Mouse (Mus musculus) G1E (cell line): Measurements from ENCODE around the gene Vps72. TPM values are rescaled to one million over a fixed set of nuclear protein-coding genes. Genes with fewer than 3 reads are reported as not detected.
A peak's percentile ranks its signal among the peaks of the same experiment; 100 is the strongest.

Experiments
- ATAC-seq: 2 replicates; pipeline ENCODE4 v1.8.0; 2016; ENCODE audit warnings: mild to moderate bottlenecking; ENCODE audit not compliant: insufficient number of reproducible peaks, poor library complexity, low FRiP score, severe bottlenecking; ENCODE audit errors: extremely low read depth
- DNase-seq: peaks from one replicate; pipeline ENCODE4 v3.0.0; 2012; ENCODE audit warnings: low spot score
- H3K27me3 ChIP-seq: 2 replicates; pipeline ENCODE4 v1.6.1; 2012; ENCODE audit warnings: mild to moderate bottlenecking, low read length, inconsistent platforms; ENCODE audit not compliant: insufficient read depth
- H3K36me3 ChIP-seq: replicated peaks from 2 replicates; pipeline ENCODE3; 2012; ENCODE audit warnings: mild to moderate bottlenecking, inconsistent platforms
- H3K4me1 ChIP-seq: 2 replicates; pipeline ENCODE4 v1.6.1; 2012; ENCODE audit warnings: low read depth, low read length, inconsistent platforms, mixed read lengths; ENCODE audit not compliant: insufficient read depth
- H3K4me3 ChIP-seq: 2 replicates; pipeline ENCODE4 v1.5.1; 2012; ENCODE audit warnings: low read depth, mild to moderate bottlenecking, inconsistent platforms, low read length, moderate library complexity, mixed read lengths
- H3K9me3 ChIP-seq: replicated peaks from 2 replicates; pipeline ENCODE4 v1.6.1; 2012; ENCODE audit warnings: inconsistent platforms
- CTCF ChIP-seq: IDR thresholded peaks from 2 replicates; pipeline ENCODE4 v1.5.1; 2012; ENCODE audit warnings: low read depth, low read length, inconsistent platforms, mixed read lengths
- GATA1 ChIP-seq: IDR thresholded peaks from 2 replicates; pipeline ENCODE4 v1.6.1; 2012; ENCODE audit warnings: borderline replicate concordance, low read length, inconsistent platforms, mixed read lengths
- GATA2 ChIP-seq: IDR thresholded peaks from 2 replicates; pipeline ENCODE4 v1.6.1; 2012; ENCODE audit warnings: low read depth, low read length, inconsistent platforms, borderline replicate concordance
- POLR2AphosphoS5 ChIP-seq: IDR thresholded peaks from 2 replicates; pipeline ENCODE4 v1.6.1; 2012; ENCODE audit warnings: low read depth, low read length, inconsistent platforms; ENCODE audit not compliant: insufficient replicate concordance
- TAL1 ChIP-seq: conservative IDR thresholded peaks from 2 replicates; pipeline ENCODE4 v1.6.1; 2012; ENCODE audit warnings: low read depth, low read length, inconsistent platforms, mixed read lengths
- polyA plus RNA-seq: library from polyadenylated mRNA; stranded (reverse); fragments of >175 nt; gene quantifications from 2 replicates; pipeline ENCODE4 v1.2.3, GENCODE M21; 2012
- total RNA-seq, 2 experiments: library from RNA; stranded (forward) in 1 of 2; stranded (reverse) in 1 of 2; fragments of 200-1000 nt in 1 of 2; fragments of >200 nt in 1 of 2; fragmentation: Nextera tagmentation in 1 of 2; gene quantifications; 2 replicates each; pipeline ENCODE4 v1.2.3; 2014 to 2017

Gene Vps72
- total RNA-seq (2014; fragmentation: Nextera tagmentation) (108 and 120 TPM in 2 replicates), total RNA-seq (2017) (96.2 and 146 TPM in 2 replicates), polyA plus RNA-seq (274 and 307 TPM in 2 replicates)

DNA sequence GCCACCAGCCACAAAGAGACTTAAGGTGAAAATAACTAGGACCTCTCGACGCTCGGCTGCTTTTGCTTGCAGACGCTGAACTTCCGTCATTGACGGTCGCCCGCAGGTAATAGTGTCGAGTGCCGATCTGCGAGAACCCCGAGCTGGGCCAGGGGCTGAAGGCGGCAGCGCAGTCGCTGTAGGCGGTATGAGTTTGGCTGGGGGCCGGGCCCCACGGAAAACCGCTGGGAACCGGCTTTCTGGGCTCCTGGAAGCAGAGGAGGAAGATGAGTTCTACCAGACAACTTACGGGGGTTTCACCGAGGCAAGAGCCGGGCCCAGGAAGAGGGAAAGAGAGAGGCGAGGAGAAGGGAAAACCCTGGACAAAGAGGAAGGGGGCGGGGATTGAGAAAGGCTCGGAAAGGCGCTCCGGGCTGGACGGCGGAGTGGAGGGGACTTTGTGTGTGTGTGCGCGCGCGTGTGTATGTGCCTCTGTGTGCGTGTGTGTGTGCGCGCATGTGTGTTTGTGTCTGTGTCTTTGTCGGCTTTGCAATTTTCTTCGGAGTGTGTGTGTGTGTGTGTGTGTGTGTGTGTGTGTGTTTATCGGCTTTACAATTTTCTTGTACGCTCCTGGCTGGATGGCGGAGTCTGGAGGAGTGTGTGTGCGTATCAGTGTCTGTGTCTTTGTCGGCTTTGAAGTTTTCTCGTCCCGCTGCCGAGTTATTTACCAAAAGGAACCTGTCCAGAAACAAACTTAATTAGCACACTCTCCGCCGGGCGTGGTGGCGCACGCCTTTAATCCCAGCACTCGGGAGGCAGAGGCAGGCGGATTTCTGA is at the start of gene Vps72:
Gene Vps72 (plus strand): TSS at position 112 of the 816 bp plus-strand sequence.
- ATAC-seq (peak; percentile 46), DNase-seq (peak; percentile 77)
- TF ChIP-seq CTCF, result no peak
- TF ChIP-seq TAL1, result no peak
- no peak for TF ChIP-seq POLR2AphosphoS5
- TF ChIP-seq GATA1, result no peak
- no peak for TF ChIP-seq GATA2
- H3K4me1 ChIP-seq, result peaks cover 36% of the 10 kb centered on the region
- no peaks in the 10 kb centered on the region for H3K27me3 ChIP-seq
- H3K9me3 ChIP-seq, result no peaks in the 10 kb centered on the region
- peak within 1 kb of the TSS; percentile 81 for H3K4me3 ChIP-seq
- peaks cover 29% of the 10 kb centered on the region for H3K36me3 ChIP-seq

DNA sequence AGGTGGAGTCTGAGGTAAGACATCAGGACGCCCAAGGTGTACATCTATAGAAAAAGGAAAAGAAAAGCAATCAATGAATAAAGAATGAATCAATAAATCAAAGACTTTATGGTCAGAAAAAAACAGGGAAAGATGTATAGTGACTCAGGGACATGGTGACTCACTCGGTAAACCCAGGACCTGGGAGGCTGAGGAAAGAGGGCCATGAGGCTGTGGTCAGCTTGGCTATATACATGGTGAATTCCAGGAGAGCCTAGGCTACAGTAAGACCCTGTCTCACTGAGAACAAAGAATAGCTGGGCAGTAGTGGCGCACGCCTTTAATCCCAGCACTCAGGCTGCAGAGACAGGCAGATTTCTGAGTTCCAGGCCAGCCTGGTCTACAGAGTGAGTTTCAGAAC is 47.1 kb upstream of the Vps72 start:
- Histone ChIP-seq H3K4me1 (peaks cover 3% of the 10 kb centered on the region; the same call in 1 of the 2 replicates), H3K4me3 (no peak overlapping the region), H3K9me3 (no peaks in the 10 kb centered on the region), H3K27me3 (no peaks in the 10 kb centered on the region), H3K36me3 (peaks cover 97% of the 10 kb centered on the region)
- ATAC-seq (no peak), DNase-seq (no peak)
- TF ChIP-seq POLR2AphosphoS5 (no peak), GATA2 (no peak), CTCF (no peak), GATA1 (no peak), TAL1 (no peak)

DNA sequence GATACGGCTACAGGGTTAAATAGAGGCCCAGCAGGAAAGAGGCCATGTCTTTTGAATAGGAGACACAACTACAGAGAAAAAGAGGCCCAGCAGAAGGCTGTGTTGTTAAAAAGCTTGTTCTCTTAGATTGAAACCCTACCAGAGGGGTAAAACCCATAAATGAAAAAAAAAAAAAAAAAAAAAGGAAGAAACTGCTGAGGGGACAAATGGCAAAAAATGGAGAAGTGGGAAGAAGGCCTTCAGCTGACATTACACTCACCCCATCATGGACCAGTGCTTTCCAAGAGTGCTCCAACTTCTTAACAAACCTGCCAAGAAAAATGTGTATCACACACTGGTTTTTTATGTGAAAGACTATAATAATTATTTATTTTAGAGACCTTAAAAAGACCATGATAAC is 45.3 kb upstream of the Vps72 start:
- peaks cover 97% of the 10 kb centered on the region for H3K36me3 ChIP-seq
- DNase-seq (no peak), ATAC-seq (no peak)
- H3K9me3 ChIP-seq, result no peaks in the 10 kb centered on the region
- peaks cover 5% of the 10 kb centered on the region; the same call in 1 of the 2 replicates for H3K4me1 ChIP-seq
- no peaks in the 10 kb centered on the region for H3K27me3 ChIP-seq
- no peak for TF ChIP-seq POLR2AphosphoS5
- no peak for TF ChIP-seq CTCF
- TF ChIP-seq GATA1, result no peak
- TF ChIP-seq GATA2, result no peak
- no peak for TF ChIP-seq TAL1
- no peak overlapping the region for H3K4me3 ChIP-seq

DNA sequence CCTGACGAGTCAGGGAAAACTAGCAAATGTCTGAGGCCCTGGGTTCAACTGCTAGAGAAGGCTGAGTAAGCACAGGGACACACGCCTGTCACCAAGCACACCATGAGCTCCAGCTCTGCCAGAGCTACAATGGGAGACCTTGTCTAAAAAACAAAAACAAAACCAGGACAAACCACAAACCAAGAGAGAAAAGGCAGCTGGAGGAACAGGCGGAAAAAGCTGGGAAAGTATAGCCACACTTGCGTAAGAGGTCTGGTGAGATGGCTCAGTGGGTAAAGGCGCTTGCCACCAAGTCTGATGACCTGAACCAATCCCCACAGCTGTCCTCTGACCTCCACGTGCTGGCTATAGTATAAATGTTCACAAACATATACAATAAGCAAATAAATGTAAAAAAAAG is 44.7 kb upstream of the Vps72 start:
- Histone ChIP-seq H3K4me1 (peaks cover 5% of the 10 kb centered on the region; the same call in 1 of the 2 replicates), H3K4me3 (no peak overlapping the region), H3K9me3 (no peaks in the 10 kb centered on the region), H3K27me3 (no peaks in the 10 kb centered on the region), H3K36me3 (peaks cover 97% of the 10 kb centered on the region)
- DNase-seq (no peak), ATAC-seq (no peak)
- no peak for TF ChIP-seq GATA1
- TF ChIP-seq POLR2AphosphoS5, result no peak
- TF ChIP-seq GATA2, result no peak
- TF ChIP-seq CTCF, result no peak
- no peak for TF ChIP-seq TAL1

DNA sequence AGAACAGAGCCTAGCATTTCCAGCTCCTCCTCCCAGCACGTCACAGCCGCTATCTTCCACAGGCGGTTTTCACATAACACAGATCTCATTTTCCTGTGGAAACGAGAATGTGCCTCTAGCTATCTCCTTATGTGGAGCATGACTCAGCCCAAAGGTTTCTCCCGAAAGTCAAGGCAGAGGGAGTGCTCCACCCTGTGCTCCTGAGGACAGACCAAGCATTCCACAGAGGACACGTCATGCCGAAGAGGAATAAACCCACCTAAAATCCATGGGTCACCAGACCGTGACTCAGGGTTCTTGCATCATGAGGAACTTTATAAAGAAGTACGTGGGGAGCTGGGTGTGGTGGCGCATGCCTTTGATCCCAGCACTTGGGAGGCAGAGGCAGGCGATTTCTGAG is 44.3 kb upstream of the Vps72 start:
- TF ChIP-seq GATA2 (no peak), GATA1 (no peak), POLR2AphosphoS5 (no peak), TAL1 (no peak), CTCF (no peak)
- no peak for ATAC-seq
- Histone ChIP-seq H3K27me3 (no peaks in the 10 kb centered on the region), H3K36me3 (peaks cover 98% of the 10 kb centered on the region), H3K4me3 (no peak overlapping the region), H3K4me1 (peaks cover 5% of the 10 kb centered on the region; the same call in 1 of the 2 replicates), H3K9me3 (no peaks in the 10 kb centered on the region)
- no peak for DNase-seq

DNA sequence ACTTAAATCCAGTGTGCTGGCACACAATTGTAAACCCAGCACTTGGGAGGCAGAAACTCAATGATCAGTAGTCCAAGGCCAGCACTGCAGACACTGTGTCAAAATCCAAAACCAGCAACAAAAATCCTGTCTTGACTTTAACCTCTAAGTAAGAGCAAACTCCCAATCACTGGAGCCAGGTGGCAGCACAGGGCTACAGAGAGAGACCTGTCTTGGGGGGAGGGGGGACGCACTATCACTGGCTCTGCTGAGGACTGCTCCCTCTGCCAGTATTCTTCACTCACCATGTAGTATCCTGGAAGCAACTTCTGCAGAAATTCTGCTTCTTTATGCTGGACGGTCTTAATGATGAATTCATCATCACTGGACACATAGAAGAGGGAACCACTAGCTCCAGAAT is 39.2 kb upstream of the Vps72 start:
- no peak for DNase-seq
- TF ChIP-seq POLR2AphosphoS5 (no peak), TAL1 (no peak), GATA1 (no peak), CTCF (no peak), GATA2 (no peak)

More for the DNA sequence above, 39.2 kb upstream of the Vps72 start:
- Histone ChIP-seq H3K9me3 (no peaks in the 10 kb centered on the region), H3K4me1 (peaks cover 6% of the 10 kb centered on the region; the same call in 1 of the 2 replicates), H3K27me3 (no peaks in the 10 kb centered on the region), H3K36me3 (peaks cover 93% of the 10 kb centered on the region), H3K4me3 (no peak overlapping the region)
- ATAC-seq, result no peak
